Mouse (Mus musculus): ENCODE data around the gene Mroh8. TPM values are rescaled to one million over a fixed set of nuclear protein-coding genes. Genes with fewer than 3 reads are reported as not detected.
"Not testable (repeated sequence)": the region's sequence is repeated elsewhere in the genome, so short reads cannot be mapped to it uniquely, and the experiment has no call there.

Gene Mroh8
- polyA plus RNA-seq, 1 experiment, result 71.3 TPM

GRCm38 (mm10) chr2:157172984-157173383 is 106.4 kb downstream of the Mroh8 start:
- Histone ChIP-seq H3K4me1 (ENCODE audit: control insufficient read depth, insufficient read depth, low read length) (no peaks in the 10 kb centered on the region), H3K27me3 (ENCODE audit: control insufficient read depth, insufficient read depth, low read length) (no peaks in the 10 kb centered on the region), H3K4me3 (ENCODE audit: control insufficient read depth, low read depth, low read length) (no peak overlapping the region), H3K36me3 (ENCODE audit: control insufficient read depth, insufficient read depth, low read length) (peaks cover 3% of the 10 kb centered on the region; the same call in 1 of the 2 replicates), H3K27ac (ENCODE audit: control insufficient read depth, insufficient read depth, low read depth, low read length) (no peak overlapping the region)
- TF ChIP-seq POLR2A (IDR thresholded peaks at IDR 0.05; ENCODE audit: control insufficient read depth, low read depth, low read length) (no peak), CTCF (IDR thresholded peaks at IDR 0.05; ENCODE audit: control insufficient read depth, insufficient read depth, insufficient replicate concordance, low read depth, low read length) (no peak)

DNA sequence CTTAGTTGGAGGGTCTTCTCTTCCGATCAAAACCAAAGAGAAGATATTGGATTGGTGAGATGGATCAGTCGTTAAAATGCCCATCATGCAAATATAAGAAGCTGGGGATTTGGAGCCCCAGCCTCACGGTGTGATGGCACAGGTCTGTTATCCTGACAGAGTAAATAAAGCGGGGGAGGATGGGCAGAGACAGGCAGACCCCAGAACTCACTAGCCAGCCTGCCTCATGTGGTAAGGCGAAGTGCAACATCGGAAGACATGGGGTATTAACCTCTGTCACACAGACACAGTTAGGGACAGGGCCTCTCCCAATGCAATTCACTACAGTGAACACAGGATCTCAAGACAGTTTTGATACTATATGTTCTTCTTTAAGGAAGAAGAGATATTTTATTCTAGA is 108.7 kb downstream of the Mroh8 start:
- H3K27me3 ChIP-seq (ENCODE audit: control insufficient read depth, insufficient read depth, low read length), result no peaks in the 10 kb centered on the region
- no peak overlapping the region for H3K4me3 ChIP-seq (ENCODE audit: control insufficient read depth, low read depth, low read length)
- H3K4me1 ChIP-seq (ENCODE audit: control insufficient read depth, insufficient read depth, low read length), result no peaks in the 10 kb centered on the region
- no peak overlapping the region for H3K27ac ChIP-seq (ENCODE audit: control insufficient read depth, insufficient read depth, low read depth, low read length)
- TF ChIP-seq CTCF (IDR thresholded peaks at IDR 0.05; ENCODE audit: control insufficient read depth, insufficient read depth, insufficient replicate concordance, low read depth, low read length) (no peak), POLR2A (IDR thresholded peaks at IDR 0.05; ENCODE audit: control insufficient read depth, low read depth, low read length) (no peak)
- peaks cover 3% of the 10 kb centered on the region; the same call in 1 of the 2 replicates for H3K36me3 ChIP-seq (ENCODE audit: control insufficient read depth, insufficient read depth, low read length)

DNA sequence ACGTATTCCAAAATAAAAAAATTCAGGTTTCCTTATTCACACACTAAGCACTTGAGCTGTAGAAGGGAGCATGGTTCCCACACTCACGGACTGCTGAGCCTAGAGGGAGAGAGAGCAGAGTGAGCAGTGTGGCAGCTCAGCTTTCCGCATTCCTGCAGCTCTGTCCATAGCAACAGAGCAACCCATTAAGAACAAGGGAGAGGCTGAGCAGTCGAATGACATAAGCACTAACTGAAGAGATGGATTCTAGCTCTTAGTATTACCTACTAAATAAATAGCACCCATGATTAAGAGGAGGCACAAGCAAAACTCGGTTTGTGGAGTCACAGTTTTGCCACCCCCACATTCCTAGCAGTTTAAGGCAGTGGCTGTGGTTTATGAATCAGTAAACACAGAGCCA is 109.2 kb downstream of the Mroh8 start:
- Histone ChIP-seq H3K4me1 (ENCODE audit: control insufficient read depth, insufficient read depth, low read length) (no peaks in the 10 kb centered on the region), H3K36me3 (ENCODE audit: control insufficient read depth, insufficient read depth, low read length) (peaks cover 3% of the 10 kb centered on the region; the same call in 1 of the 2 replicates), H3K4me3 (ENCODE audit: control insufficient read depth, low read depth, low read length) (no peak overlapping the region), H3K27me3 (ENCODE audit: control insufficient read depth, insufficient read depth, low read length) (no peaks in the 10 kb centered on the region), H3K27ac (ENCODE audit: control insufficient read depth, insufficient read depth, low read depth, low read length) (no peak overlapping the region)
- TF ChIP-seq POLR2A (IDR thresholded peaks at IDR 0.05; ENCODE audit: control insufficient read depth, low read depth, low read length), result no peak
- TF ChIP-seq CTCF (IDR thresholded peaks at IDR 0.05; ENCODE audit: control insufficient read depth, insufficient read depth, insufficient replicate concordance, low read depth, low read length), result no peak

DNA sequence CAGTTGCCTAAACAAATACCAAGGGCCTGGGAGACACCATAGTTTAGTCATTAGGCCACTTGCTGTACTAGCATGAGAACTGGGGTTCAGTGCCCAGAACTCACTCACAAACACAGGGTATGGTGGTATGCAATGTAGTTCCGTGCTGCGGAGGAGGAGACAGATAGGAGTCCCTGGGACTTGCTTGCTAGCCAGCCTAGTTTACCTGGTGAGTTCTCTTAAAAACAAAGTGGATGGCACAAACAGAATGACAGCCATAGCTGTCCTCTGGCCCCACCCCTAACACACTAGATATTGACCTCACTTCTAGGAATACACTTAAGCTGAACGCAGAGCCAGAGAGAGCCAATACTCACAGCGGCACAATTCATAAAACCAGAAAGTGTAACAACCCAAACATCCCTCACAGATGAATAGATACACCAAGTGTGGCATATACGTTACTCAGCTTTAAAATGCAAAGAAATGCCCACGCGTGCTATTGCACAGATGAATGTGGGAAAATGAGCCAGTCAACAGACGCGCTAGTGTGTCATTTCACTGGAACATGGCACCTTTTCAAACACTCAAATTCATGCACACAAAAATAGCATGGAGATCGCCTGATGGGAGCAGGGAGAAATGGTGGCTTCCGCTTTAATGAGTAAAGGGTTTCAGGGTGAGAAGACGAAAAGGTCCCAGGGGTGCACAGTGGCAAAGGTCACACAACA is 112.8 kb downstream of the Mroh8 start:
- H3K27ac ChIP-seq (ENCODE audit: control insufficient read depth, insufficient read depth, low read depth, low read length), result no peak overlapping the region
- H3K4me3 ChIP-seq (ENCODE audit: control insufficient read depth, low read depth, low read length), result no peak overlapping the region
- 0 out of 2 replicates have a peak, but pooled peaks cover 3% of the 10 kb centered on the region for H3K36me3 ChIP-seq (ENCODE audit: control insufficient read depth, insufficient read depth, low read length)
- TF ChIP-seq CTCF (IDR thresholded peaks at IDR 0.05; ENCODE audit: control insufficient read depth, insufficient read depth, insufficient replicate concordance, low read depth, low read length), result no peak
- no peak for TF ChIP-seq POLR2A (IDR thresholded peaks at IDR 0.05; ENCODE audit: control insufficient read depth, low read depth, low read length)
- no peaks in the 10 kb centered on the region for H3K4me1 ChIP-seq (ENCODE audit: control insufficient read depth, insufficient read depth, low read length)
- H3K27me3 ChIP-seq (ENCODE audit: control insufficient read depth, insufficient read depth, low read length), result no peaks in the 10 kb centered on the region

- not testable (repeated sequence) for H3K27me3 ChIP-seq (ENCODE audit: control insufficient read depth, insufficient read depth, low read length); H3K4me1 ChIP-seq (ENCODE audit: control insufficient read depth, insufficient read depth, low read length); H3K4me3 ChIP-seq (ENCODE audit: control insufficient read depth, low read depth, low read length); H3K27ac ChIP-seq (ENCODE audit: control insufficient read depth, insufficient read depth, low read depth, low read length); H3K36me3 ChIP-seq (ENCODE audit: control insufficient read depth, insufficient read depth, low read length)
Measured at GRCm38 (mm10) chr2:157165312-157166224, 113.8 kb downstream of the Mroh8 start.

GRCm38 (mm10) chr2:157164101-157164500 is 115.2 kb downstream of the Mroh8 start:
- no peak overlapping the region for H3K27ac ChIP-seq (ENCODE audit: control insufficient read depth, insufficient read depth, low read depth, low read length)
- H3K4me3 ChIP-seq (ENCODE audit: control insufficient read depth, low read depth, low read length), result no peak overlapping the region
- H3K36me3 ChIP-seq (ENCODE audit: control insufficient read depth, insufficient read depth, low read length), result peaks cover 1% of the 10 kb centered on the region; the same call in 1 of the 2 replicates
- no peaks in the 10 kb centered on the region for H3K27me3 ChIP-seq (ENCODE audit: control insufficient read depth, insufficient read depth, low read length)
- no peaks in the 10 kb centered on the region for H3K4me1 ChIP-seq (ENCODE audit: control insufficient read depth, insufficient read depth, low read length)
- no peak for TF ChIP-seq POLR2A (IDR thresholded peaks at IDR 0.05; ENCODE audit: control insufficient read depth, low read depth, low read length)
- TF ChIP-seq CTCF (IDR thresholded peaks at IDR 0.05; ENCODE audit: control insufficient read depth, insufficient read depth, insufficient replicate concordance, low read depth, low read length), result no peak

Other genes with a start within 250 kb of the Mroh8 start
- gene Soga1, start 200.3 kb downstream of the Mroh8 start, polyA plus RNA-seq (2012; rRNA removed), result 3.3 and 4.5 TPM in 2 replicates
- gene Tldc2, start 192.5 kb downstream of the Mroh8 start, polyA plus RNA-seq (2012; rRNA removed), result 0.41 TPM in 1 of 2 replicates, not detected in the other
- gene Samhd1, start 144.3 kb downstream of the Mroh8 start, polyA plus RNA-seq (2012; rRNA removed), result 5.3 and 5.4 TPM in 2 replicates
- gene Rbl1, start 75.0 kb downstream of the Mroh8 start, polyA plus RNA-seq (2012; rRNA removed), result 7.7 and 8.4 TPM in 2 replicates
- gene Rpn2, start 532 bp downstream of the Mroh8 start, polyA plus RNA-seq (2012; rRNA removed), result 400 and 406 TPM in 2 replicates
- 0.89 and 1.5 TPM in 2 replicates for gene Ghrh, start 68.0 kb upstream of the Mroh8 start, polyA plus RNA-seq (2012; rRNA removed)
- gene Manbal, start 88.0 kb upstream of the Mroh8 start, polyA plus RNA-seq (2012; rRNA removed), result 22.5 and 25.7 TPM in 2 replicates
- 8.7 and 9.3 TPM in 2 replicates for gene Src, start 138.9 kb upstream of the Mroh8 start, polyA plus RNA-seq (2012; rRNA removed)